1 mouse cellular context compared by ENCODE assay signal in genomic region chr1:87098358-87098975, GRCm38 (mm10).
A peak's percentile ranks its signal among the peaks of the same experiment; 100 is the strongest.
TF ChIP-seq lines count a peak whose summit lies in the region.

No protein-coding gene starts in this region.

TF ChIP-seq in CH12.LX, 34 proteins besides CTCF, POLR2A, EP300 and RAD21:
- TF ChIP-seq SMC3 (IDR thresholded peaks at IDR 0.05; ENCODE audit: low read depth, low read length) (peak; percentile 65), NRF1 (IDR thresholded peaks at IDR 0.05; ENCODE audit: low read depth, low read length) (0 out of 2 replicates have a peak, but pooled peaks have one; percentile 11), MEF2A (IDR thresholded peaks at IDR 0.05; ENCODE audit: borderline replicate concordance, low read depth, low read length) (no peak)
TF ChIP-seq in CH12.LX: peak in this region for 2.
